Mouse (Mus musculus): ENCODE results near the gene Fkbpl. TPM values are rescaled to one million over a fixed set of nuclear protein-coding genes. Genes with fewer than 3 reads are reported as not detected.

Gene Fkbpl
- total and polyA plus RNA-seq, 3 experiments = 5.5 to 8.2 (median 6.2) TPM

- H3K9me3 ChIP-seq (replicated peaks; ENCODE audit: low read length) = no peaks in the 10 kb centered on the region
- no peak overlapping the region for H3K27ac ChIP-seq (ENCODE audit: insufficient read depth, low read depth)
- in situ Hi-C loops (cut with MboI; ENCODE audit: low pct_ligation_motif_present, low pct_unique_long_range_greater_than_20kb, low sequenced_read_pairs) = no loop called here
- no peak overlapping the region for H3K4me3 ChIP-seq (replicated peaks in 1 of 3; ENCODE audit: low read depth in 2 of 3, low read length in 2 of 3, poor library complexity in 1 of 3)
- dilution Hi-C loops (cut with MboI; ENCODE audit: extremely low pct_ligation_motif_present, extremely low pct_unique_long_range_greater_than_20kb, low sequenced_read_pairs) = no loop called here
- H3K9ac ChIP-seq (ENCODE audit: insufficient read depth, low read depth) = no peak overlapping the region
- peaks cover 56% of the 10 kb centered on the region for H3K27me3 ChIP-seq (replicated peaks)
- H3K79me2 ChIP-seq (replicated peaks; ENCODE audit: control insufficient read depth, extremely low read depth, insufficient read depth, poor library complexity, severe bottlenecking) = no peaks in the 10 kb centered on the region
- no peak for DNase-seq (ENCODE audit: extremely low read depth)
- H3K4me2 ChIP-seq (ENCODE audit: insufficient read depth, low read depth, poor library complexity, severe bottlenecking) = no peak overlapping the region
- H3K36me3 ChIP-seq (replicated peaks in 1 of 2; ENCODE audit: control insufficient read depth in 1 of 2, insufficient read depth in 1 of 2, low read length in 1 of 2) = peaks cover 0 to 14% of the 10 kb centered on the region in 2 experiments
- H3K4me1 ChIP-seq (ENCODE audit: control insufficient read depth in 1 of 2, insufficient read depth in 2 of 2) = no peaks in the 10 kb centered on the region; a peak in 1 of 4 replicates
- TF ChIP-seq MAZ (IDR thresholded peaks at IDR 0.05; ENCODE audit: low read depth, low read length) = no peak
- no peak for TF ChIP-seq TCF12 (IDR thresholded peaks at IDR 0.05; ENCODE audit: low read depth, low read length)
- no peak for TF ChIP-seq EP300 (IDR thresholded peaks at IDR 0.05; ENCODE audit: low read length)
- TF ChIP-seq RCOR1 (conservative IDR thresholded peaks at IDR 0.05; ENCODE audit: low read depth, low read length) = no peak
- TF ChIP-seq NELFE (IDR thresholded peaks at IDR 0.05; ENCODE audit: low read depth, low read length) = no peak
Observed at GRCm38 (mm10) chr17:34660259-34660820, 15.8 kb downstream of the Fkbpl start.

DNA sequence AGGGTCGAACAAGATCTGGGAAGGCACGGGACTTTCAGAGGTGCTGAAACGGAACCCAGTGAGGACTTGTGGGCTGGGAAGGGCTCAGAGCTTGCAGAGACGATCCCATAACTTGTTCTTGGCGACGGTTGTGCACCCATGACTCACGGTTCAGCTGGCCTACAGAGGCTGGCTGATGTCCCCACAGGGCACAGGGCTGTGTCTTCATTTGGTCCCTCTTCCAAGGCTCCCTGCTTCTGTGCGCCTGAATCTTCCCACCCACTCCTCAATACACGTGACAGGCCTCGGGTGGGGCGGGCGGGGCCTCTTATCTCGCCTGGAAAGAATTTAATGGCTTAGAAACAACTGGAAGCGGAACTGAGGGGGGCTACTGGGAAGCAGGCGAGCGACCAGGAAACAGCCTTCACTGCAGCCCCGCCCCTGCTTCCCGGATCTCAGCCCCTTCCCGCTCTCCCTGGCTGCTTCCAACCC, 16.6 kb downstream of the Fkbpl start:
- no peaks in the 10 kb centered on the region for H3K79me2 ChIP-seq (replicated peaks; ENCODE audit: control insufficient read depth, extremely low read depth, insufficient read depth, poor library complexity, severe bottlenecking)
- H3K36me3 ChIP-seq (replicated peaks in 1 of 2; ENCODE audit: control insufficient read depth in 1 of 2, insufficient read depth in 1 of 2, low read length in 1 of 2) = peaks cover 0 to 6% of the 10 kb centered on the region in 2 experiments
- H3K4me3 ChIP-seq (replicated peaks in 1 of 3; ENCODE audit: low read depth in 2 of 3, low read length in 2 of 3, poor library complexity in 1 of 3) = no peak overlapping the region
- H3K4me2 ChIP-seq (ENCODE audit: insufficient read depth, low read depth, poor library complexity, severe bottlenecking) = no peak overlapping the region
- in situ Hi-C loops (cut with MboI; ENCODE audit: low pct_ligation_motif_present, low pct_unique_long_range_greater_than_20kb, low sequenced_read_pairs) = no loop called here
- peaks cover 64% of the 10 kb centered on the region for H3K27me3 ChIP-seq (replicated peaks)
- dilution Hi-C loops (cut with MboI; ENCODE audit: extremely low pct_ligation_motif_present, extremely low pct_unique_long_range_greater_than_20kb, low sequenced_read_pairs) = no loop called here
- DNase-seq (ENCODE audit: extremely low read depth) = no peak
- no peak overlapping the region for H3K9ac ChIP-seq (ENCODE audit: insufficient read depth, low read depth)
- no peaks in the 10 kb centered on the region for H3K9me3 ChIP-seq (replicated peaks; ENCODE audit: low read length)
- no peak for TF ChIP-seq ELF1 (IDR thresholded peaks at IDR 0.05; ENCODE audit: low read depth, low read length)
- TF ChIP-seq UBTF (IDR thresholded peaks at IDR 0.05; ENCODE audit: low read depth, low read length) = no peak
- no peak for TF ChIP-seq SMC3 (IDR thresholded peaks at IDR 0.05; ENCODE audit: low read depth, low read length)
- no peak for TF ChIP-seq ZNF384 (IDR thresholded peaks at IDR 0.05; ENCODE audit: low read depth, low read length)
- H3K4me1 ChIP-seq (ENCODE audit: control insufficient read depth in 1 of 2, insufficient read depth in 2 of 2) = no peaks in the 10 kb centered on the region; a peak in 1 of 4 replicates
- H3K27ac ChIP-seq (ENCODE audit: insufficient read depth, low read depth) = no peak overlapping the region

GRCm38 (mm10) chr17:34662468-34662867, 17.9 kb downstream of the Fkbpl start:
- no peak for DNase-seq (ENCODE audit: extremely low read depth)
- dilution Hi-C loops (cut with MboI; ENCODE audit: extremely low pct_ligation_motif_present, extremely low pct_unique_long_range_greater_than_20kb, low sequenced_read_pairs) (no loop called here), in situ Hi-C loops (cut with MboI; ENCODE audit: low pct_ligation_motif_present, low pct_unique_long_range_greater_than_20kb, low sequenced_read_pairs) (no loop called here)
- no peak overlapping the region for H3K4me2 ChIP-seq (ENCODE audit: insufficient read depth, low read depth, poor library complexity, severe bottlenecking)
- H3K9ac ChIP-seq (ENCODE audit: insufficient read depth, low read depth) = no peak overlapping the region
- no peaks in the 10 kb centered on the region for H3K79me2 ChIP-seq (replicated peaks; ENCODE audit: control insufficient read depth, extremely low read depth, insufficient read depth, poor library complexity, severe bottlenecking)
- no peaks in the 10 kb centered on the region; a peak in 1 of 4 replicates for H3K4me1 ChIP-seq (ENCODE audit: control insufficient read depth in 1 of 2, insufficient read depth in 2 of 2)
- TF ChIP-seq MAX (IDR thresholded peaks at IDR 0.05; ENCODE audit: low read length) (no peak), MEF2A (IDR thresholded peaks at IDR 0.05; ENCODE audit: borderline replicate concordance, low read depth, low read length) (no peak), ZKSCAN1 (IDR thresholded peaks at IDR 0.05; ENCODE audit: borderline replicate concordance, low read depth, low read length) (no peak), CHD1 (IDR thresholded peaks at IDR 0.05; ENCODE audit: low read depth, low read length) (no peak), E2F4 (IDR thresholded peaks at IDR 0.05; ENCODE audit: insufficient replicate concordance, low read depth, low read length) (no peak), BHLHE40 (IDR thresholded peaks at IDR 0.05; ENCODE audit: low read depth, low read length) (no peak), ZMIZ1 (IDR thresholded peaks at IDR 0.05; ENCODE audit: low read depth, low read length) (no peak), POLR2A (IDR thresholded peaks at IDR 0.05; ENCODE audit: low read depth, low read length) (no peak), MAFK (IDR thresholded peaks at IDR 0.05; ENCODE audit: insufficient replicate concordance, low read length) (no peak), NELFE (IDR thresholded peaks at IDR 0.05; ENCODE audit: low read depth, low read length) (no peak), RCOR1 (conservative IDR thresholded peaks at IDR 0.05; ENCODE audit: low read depth, low read length) (no peak), TCF12 (IDR thresholded peaks at IDR 0.05; ENCODE audit: low read depth, low read length) (no peak)
- H3K36me3 ChIP-seq (replicated peaks in 1 of 2; ENCODE audit: control insufficient read depth in 1 of 2, insufficient read depth in 1 of 2, low read length in 1 of 2) = peaks cover 0 to 2% of the 10 kb centered on the region in 2 experiments
- peaks cover under 1% of the 10 kb centered on the region for H3K9me3 ChIP-seq (replicated peaks; ENCODE audit: low read length)
- H3K4me3 ChIP-seq (replicated peaks in 1 of 3; ENCODE audit: low read depth in 2 of 3, low read length in 2 of 3, poor library complexity in 1 of 3) = no peak overlapping the region
- no peak overlapping the region for H3K27ac ChIP-seq (ENCODE audit: insufficient read depth, low read depth)
- H3K27me3 ChIP-seq (replicated peaks) = peaks cover 75% of the 10 kb centered on the region

Data from CH12.LX (cell line).